Mouse (Mus musculus) small intestine, adult 2 months (tissue): Measurements from ENCODE around the gene Tubb2a.

Source experiments
- CTCF ChIP-seq: fragments of 200-500 bp; IDR thresholded peaks from 2 replicates; pipeline ENCODE4 v1.5.1; 2012; ENCODE audit warnings: low read depth, mild to moderate bottlenecking, control low read depth, inconsistent platforms, low read length, moderate library complexity, mixed read lengths; ENCODE audit not compliant: insufficient replicate concordance, insufficient read length; ENCODE audit errors: extremely low read depth
- POLR2A ChIP-seq: fragments of 200-500 bp; IDR thresholded peaks from 2 replicates; pipeline ENCODE4 v1.6.1; 2012; ENCODE audit warnings: low read depth, mild to moderate bottlenecking, control low read depth, inconsistent platforms, low read length, moderate library complexity

GRCm38 (mm10) chr13:34054983-34055382, 22.8 kb downstream of the Tubb2a start:
- no peak for TF ChIP-seq CTCF
- TF ChIP-seq POLR2A = no peak
